Comparison of ENCODE assay signal across 9 mouse cellular contexts in genomic region chr16:31425508-31425907, GRCm38 (mm10). TPM values are rescaled to one million over a fixed set of nuclear protein-coding genes. Genes with fewer than 3 reads are reported as not detected.
DNase-seq lines count a peak whose midpoint lies in the region; ATAC-seq and TF ChIP-seq lines count a peak whose summit lies in the region.
"Had no signal": no experiment of that assay in that cellular context is flagged by ENCODE, and none has a peak within 500 bp of the region (broad histone marks: within the 10 kb centered on the region; RNA-seq: fewer than 3 reads in every experiment).

No protein-coding gene starts in this region.

- no peak overlapping the region for H3K4me2 ChIP-seq in forebrain, embryonic 15.5 days (replicated peaks)
- no peak overlapping the region for H3K4me2 ChIP-seq in midbrain, postnatal 0 days (ENCODE audit: low read depth, low read length, poor library complexity, severe bottlenecking)

- peak; percentile 70 for DNase-seq in forebrain, embryonic 10.5 days (ENCODE audit: extremely low spot score, low spot score)
- peak; percentile 65 for DNase-seq in A20 (ENCODE audit: low read depth, low spot score)
- DNase-seq in layer of hippocampus, postnatal 25 days (ENCODE audit: extremely low spot score in 1 of 2, low spot score in 1 of 2): peak; percentile 60 to 87
- DNase-seq in midbrain, postnatal 0 days (ENCODE audit: low spot score): peak; percentile 65

- 3% methylated on average over 4 of the region's 4 CpGs for WGBS in forebrain, embryonic 10.5 days
- WGBS in forebrain, embryonic 15.5 days: under 1% methylated on average over 4 of the region's 4 CpGs
- 3% methylated on average over 4 of the region's 4 CpGs for WGBS in bone marrow, adult 2 months
- 3% methylated on average over 4 of the region's 4 CpGs for WGBS in midbrain, postnatal 0 days

- peak; percentile 91 for TF ChIP-seq CTCF in bone marrow, adult 2 months (IDR thresholded peaks at IDR 0.05; ENCODE audit: control insufficient read depth, insufficient read depth, low read length)
- TF ChIP-seq CTCF in embryonic fibroblast, embryonic 13.5 days (IDR thresholded peaks at IDR 0.05; ENCODE audit: borderline replicate concordance, insufficient read depth, low read length): peak; percentile 57
- TF ChIP-seq CTCF in midbrain, postnatal 0 days (IDR thresholded peaks at IDR 0.05): peak; percentile 91
- TF ChIP-seq CTCF in testis, adult 2 months (IDR thresholded peaks at IDR 0.05; ENCODE audit: control insufficient read depth, insufficient read depth, insufficient replicate concordance, low read depth, low read length): peak; percentile 87

- H3K36me3 ChIP-seq in forebrain, embryonic 10.5 days (replicated peaks): no peaks in the 10 kb centered on the region
- no peaks in the 10 kb centered on the region for H3K36me3 ChIP-seq in forebrain, embryonic 15.5 days
- no peaks in the 10 kb centered on the region for H3K36me3 ChIP-seq in midbrain, postnatal 0 days (ENCODE audit: insufficient read depth, low read length)
- no peaks in the 10 kb centered on the region for H3K36me3 ChIP-seq in testis, adult 2 months (ENCODE audit: control insufficient read depth, insufficient read depth, low read length)

- H3K4me3 ChIP-seq in forebrain, embryonic 10.5 days: no peak overlapping the region
- no peak overlapping the region for H3K4me3 ChIP-seq in forebrain, embryonic 15.5 days
- H3K4me3 ChIP-seq in bone marrow, adult 2 months (replicated peaks; ENCODE audit: control insufficient read depth, low read depth, low read length): no peak overlapping the region
- no peak overlapping the region for H3K4me3 ChIP-seq in embryonic fibroblast, embryonic 13.5 days (ENCODE audit: insufficient read depth, low read length)
- H3K4me3 ChIP-seq in midbrain, postnatal 0 days (ENCODE audit: low read depth, low read length): no peak overlapping the region
- no peak overlapping the region for H3K4me3 ChIP-seq in testis, adult 2 months (ENCODE audit: control insufficient read depth, low read depth, low read length)

- no peak overlapping the region for H3K9ac ChIP-seq in forebrain, embryonic 15.5 days (replicated peaks)
- H3K9ac ChIP-seq in midbrain, postnatal 0 days (replicated peaks; ENCODE audit: low read length, poor library complexity, severe bottlenecking): no peak overlapping the region

- peaks cover 23% of the 10 kb centered on the region for H3K4me1 ChIP-seq in forebrain, embryonic 10.5 days
- peaks cover 14% of the 10 kb centered on the region for H3K4me1 ChIP-seq in forebrain, embryonic 15.5 days
- H3K4me1 ChIP-seq in bone marrow, adult 2 months (ENCODE audit: control insufficient read depth, insufficient read depth, low read length): peaks cover 2% of the 10 kb centered on the region; the same call in 1 of the 2 replicates
- no peaks in the 10 kb centered on the region for H3K4me1 ChIP-seq in embryonic fibroblast, embryonic 13.5 days (ENCODE audit: control insufficient read depth, insufficient read depth, low read length)
- 0 out of 2 replicates have a peak, but pooled peaks cover 4% of the 10 kb centered on the region for H3K4me1 ChIP-seq in midbrain, postnatal 0 days (ENCODE audit: insufficient read depth, low read length)
- peaks cover 16% of the 10 kb centered on the region for H3K4me1 ChIP-seq in testis, adult 2 months (ENCODE audit: control insufficient read depth, insufficient read depth, low read length)

- H3K9me3 ChIP-seq in forebrain, embryonic 10.5 days: no peaks in the 10 kb centered on the region
- H3K9me3 ChIP-seq in forebrain, embryonic 15.5 days: no peaks in the 10 kb centered on the region
- H3K9me3 ChIP-seq in midbrain, postnatal 0 days (ENCODE audit: low read length): no peaks in the 10 kb centered on the region

- no peak overlapping the region for H3K27ac ChIP-seq in forebrain, embryonic 10.5 days
- no peak overlapping the region for H3K27ac ChIP-seq in forebrain, embryonic 15.5 days (replicated peaks)
- H3K27ac ChIP-seq in bone marrow, adult 2 months (ENCODE audit: control insufficient read depth, insufficient read depth, low read depth, low read length, poor library complexity): no peak overlapping the region
- no peak overlapping the region for H3K27ac ChIP-seq in embryonic fibroblast, embryonic 13.5 days (ENCODE audit: insufficient read depth, low read length)
- no peak overlapping the region for H3K27ac ChIP-seq in midbrain, postnatal 0 days (ENCODE audit: low read depth, low read length)
- no peak overlapping the region for H3K27ac ChIP-seq in testis, adult 2 months (ENCODE audit: control insufficient read depth, insufficient read depth, low read depth, low read length)

- no peak for ATAC-seq in forebrain, embryonic 15.5 days (replicated peaks)
- no peak for ATAC-seq in midbrain, postnatal 0 days (ENCODE audit: low FRiP score)
- ATAC-seq: Patski had no signal

- peaks cover 36% of the 10 kb centered on the region for H3K27me3 ChIP-seq in forebrain, embryonic 10.5 days (ENCODE audit: poor library complexity, severe bottlenecking)
- H3K27me3 ChIP-seq in forebrain, embryonic 15.5 days: peaks cover 5% of the 10 kb centered on the region; the same call in 1 of the 2 replicates
- H3K27me3 ChIP-seq in midbrain, postnatal 0 days (ENCODE audit: insufficient read depth, low read length): 0 out of 2 replicates have a peak, but pooled peaks cover 3% of the 10 kb centered on the region
- no peaks in the 10 kb centered on the region for H3K27me3 ChIP-seq in testis, adult 2 months (ENCODE audit: control insufficient read depth, insufficient read depth, low read length)

- no peak for TF ChIP-seq POLR2A in bone marrow, adult 2 months (IDR thresholded peaks at IDR 0.05; ENCODE audit: borderline replicate concordance, control insufficient read depth, low read depth, low read length)
- no peak for TF ChIP-seq POLR2A in embryonic fibroblast, embryonic 13.5 days (IDR thresholded peaks at IDR 0.05; ENCODE audit: low read depth, low read length)
- TF ChIP-seq POLR2A in testis, adult 2 months (IDR thresholded peaks at IDR 0.05; ENCODE audit: control insufficient read depth, low read depth, low read length): no peak

RNA-seq across cellular contexts. Expression of gene Bdh1, which starts 3.4 kb away (rescaled TPM):
- 14.4 and 16.6 TPM in 2 replicates for polyA plus RNA-seq in forebrain, embryonic 10.5 days (2016; fragmentation: Nextera tagmentation; extraction: Ambion mirVana)
- polyA plus RNA-seq in forebrain, embryonic 15.5 days (2015; fragmentation: Nextera tagmentation; extraction: Ambion mirVana): 132 and 144 TPM in 2 replicates
- polyA plus RNA-seq in bone marrow, adult 2 months (2011; ENCODE audit: insufficient read depth, insufficient read length, low replicate concordance, missing spikeins): 3.2 and 8.1 TPM in 2 replicates
- polyA plus RNA-seq in embryonic fibroblast, embryonic 13.5 days (2011; ENCODE audit: insufficient read length, low read depth, missing spikeins): 4.7 and 6.7 TPM in 2 replicates
- total RNA-seq in layer of hippocampus, postnatal 25 days (2021): 100 to 1,000 TPM; 116 to 121 TPM
- 76.8 and 88.1 TPM in 2 replicates for total RNA-seq in midbrain, postnatal 0 days (2014; rRNA removed)
- polyA plus RNA-seq in midbrain, postnatal 0 days (2015; fragmentation: Nextera tagmentation; extraction: Ambion mirVana): 113 and 122 TPM in 2 replicates
- polyA plus RNA-seq in testis, adult 2 months (2012; rRNA removed): 8.9 and 11.0 TPM in 2 replicates
